Mouse (Mus musculus): ENCODE measurements around the gene Parp6. TPM values are rescaled to one million over a fixed set of nuclear protein-coding genes. Genes with fewer than 3 reads are reported as not detected.

Gene Parp6
- total and polyA plus RNA-seq, 3 experiments = 4.4 to 5.7 (median 4.6) TPM

GRCm38 (mm10) chr9:59577844-59578504 lies 39.1 kb upstream of the Parp6 start, which contains the start of gene Celf6:
Celf6 (plus strand) TSS chr9:59577917.
- H3K27me3 ChIP-seq (replicated peaks) = peaks cover 68% of the 10 kb centered on the region
- in situ Hi-C loops (cut with MboI; ENCODE audit: low pct_ligation_motif_present, low pct_unique_long_range_greater_than_20kb, low sequenced_read_pairs) (no loop called here), dilution Hi-C loops (cut with MboI; ENCODE audit: extremely low pct_ligation_motif_present, extremely low pct_unique_long_range_greater_than_20kb, low sequenced_read_pairs) (no loop called here)
- no peaks in the 10 kb centered on the region for H3K9me3 ChIP-seq (replicated peaks; ENCODE audit: low read length)
- peak within 1 kb of the TSS in 2 of 3 experiments; percentile 34 to 63 for H3K4me3 ChIP-seq (replicated peaks in 1 of 3; ENCODE audit: low read depth in 2 of 3, low read length in 2 of 3, poor library complexity in 1 of 3)
- H3K4me2 ChIP-seq (ENCODE audit: insufficient read depth, low read depth, poor library complexity, severe bottlenecking) = peak within 1 kb of the TSS; percentile 83
- no peaks in the 10 kb centered on the region for H3K79me2 ChIP-seq (replicated peaks; ENCODE audit: control insufficient read depth, extremely low read depth, insufficient read depth, poor library complexity, severe bottlenecking)
- no peak for TF ChIP-seq JUND (conservative IDR thresholded peaks at IDR 0.05; ENCODE audit: low read depth, low read length)
- peak; percentile 36; the same call in 1 of the 2 replicates for TF ChIP-seq MAX (IDR thresholded peaks at IDR 0.05; ENCODE audit: low read length)
- no peak for TF ChIP-seq ZNF384 (IDR thresholded peaks at IDR 0.05; ENCODE audit: low read depth, low read length)
- TF ChIP-seq SIN3A (IDR thresholded peaks at IDR 0.05; ENCODE audit: low read length) = peak; percentile 73; the same call in 1 of the 2 replicates
- TF ChIP-seq HCFC1 (IDR thresholded peaks at IDR 0.05; ENCODE audit: low read depth, low read length) = no peak
- TF ChIP-seq MEF2A (IDR thresholded peaks at IDR 0.05; ENCODE audit: borderline replicate concordance, low read depth, low read length) = no peak
- TF ChIP-seq MXI1 (IDR thresholded peaks at IDR 0.05; ENCODE audit: low read depth, low read length) = peak; percentile 95
- no peak within 1 kb of the TSS for H3K27ac ChIP-seq (ENCODE audit: insufficient read depth, low read depth)
- H3K4me1 ChIP-seq (ENCODE audit: control insufficient read depth in 1 of 2, insufficient read depth in 2 of 2) = peaks cover 5 to 10% of the 10 kb centered on the region in 2 experiments
- DNase-seq (ENCODE audit: extremely low read depth) = peak; percentile 88
- H3K36me3 ChIP-seq (replicated peaks in 1 of 2; ENCODE audit: control insufficient read depth in 1 of 2, insufficient read depth in 1 of 2, low read length in 1 of 2) = no peaks in the 10 kb centered on the region
- H3K9ac ChIP-seq (ENCODE audit: insufficient read depth, low read depth) = peak within 1 kb of the TSS; percentile 1; the same call in 1 of the 2 replicates

GRCm38 (mm10) chr9:59578505-59578867 lies 38.6 kb upstream of the Parp6 start:
- dilution Hi-C loops (cut with MboI; ENCODE audit: extremely low pct_ligation_motif_present, extremely low pct_unique_long_range_greater_than_20kb, low sequenced_read_pairs) = no loop called here
- H3K27me3 ChIP-seq (replicated peaks) = peaks cover 71% of the 10 kb centered on the region

More at GRCm38 (mm10) chr9:59578505-59578867, 38.6 kb upstream of the Parp6 start:
- Histone ChIP-seq H3K4me1 (ENCODE audit: control insufficient read depth in 1 of 2, insufficient read depth in 2 of 2) (peaks cover 5 to 10% of the 10 kb centered on the region in 2 experiments), H3K79me2 (replicated peaks; ENCODE audit: control insufficient read depth, extremely low read depth, insufficient read depth, poor library complexity, severe bottlenecking) (no peaks in the 10 kb centered on the region), H3K4me3 (replicated peaks in 1 of 3; ENCODE audit: low read depth in 2 of 3, low read length in 2 of 3, poor library complexity in 1 of 3) (peak overlapping the region in 2 of 3 experiments; percentile 34 to 63), H3K9ac (ENCODE audit: insufficient read depth, low read depth) (no peak overlapping the region), H3K36me3 (replicated peaks in 1 of 2; ENCODE audit: control insufficient read depth in 1 of 2, insufficient read depth in 1 of 2, low read length in 1 of 2) (no peaks in the 10 kb centered on the region), H3K27ac (ENCODE audit: insufficient read depth, low read depth) (no peak overlapping the region), H3K4me2 (ENCODE audit: insufficient read depth, low read depth, poor library complexity, severe bottlenecking) (peak overlapping the region; percentile 83), H3K9me3 (replicated peaks; ENCODE audit: low read length) (no peaks in the 10 kb centered on the region)
- in situ Hi-C loops (cut with MboI; ENCODE audit: low pct_ligation_motif_present, low pct_unique_long_range_greater_than_20kb, low sequenced_read_pairs) = no loop called here
- DNase-seq (ENCODE audit: extremely low read depth) = no peak
- no peak for TF ChIP-seq POLR2AphosphoS2 (IDR thresholded peaks at IDR 0.05; ENCODE audit: low read depth, low read length)
- TF ChIP-seq TCF12 (IDR thresholded peaks at IDR 0.05; ENCODE audit: low read depth, low read length) = no peak
- no peak for TF ChIP-seq SIN3A (IDR thresholded peaks at IDR 0.05; ENCODE audit: low read length)
- TF ChIP-seq CTCF (conservative IDR thresholded peaks at IDR 0.05 in 1 of 2, IDR thresholded peaks at IDR 0.05 in 1 of 2; ENCODE audit: low read depth in 2 of 2, low read length in 2 of 2) = no peak
- TF ChIP-seq MAFK (IDR thresholded peaks at IDR 0.05; ENCODE audit: insufficient replicate concordance, low read length) = no peak
- no peak for TF ChIP-seq EP300 (IDR thresholded peaks at IDR 0.05; ENCODE audit: low read length)
- TF ChIP-seq JUND (conservative IDR thresholded peaks at IDR 0.05; ENCODE audit: low read depth, low read length) = no peak
- no peak for TF ChIP-seq USF2 (conservative IDR thresholded peaks at IDR 0.05; ENCODE audit: low read depth, low read length)
- no peak for TF ChIP-seq NELFE (IDR thresholded peaks at IDR 0.05; ENCODE audit: low read depth, low read length)
- TF ChIP-seq ZMIZ1 (IDR thresholded peaks at IDR 0.05; ENCODE audit: low read depth, low read length) = no peak
- no peak for TF ChIP-seq POLR2A (IDR thresholded peaks at IDR 0.05; ENCODE audit: low read depth, low read length)
- no peak for TF ChIP-seq TBP (conservative IDR thresholded peaks at IDR 0.05; ENCODE audit: low read depth, low read length)
- no peak for TF ChIP-seq BHLHE40 (IDR thresholded peaks at IDR 0.05; ENCODE audit: low read depth, low read length)
- no peak for TF ChIP-seq JUN (IDR thresholded peaks at IDR 0.05; ENCODE audit: insufficient read depth, low read depth, low read length)

Measured in CH12.LX (cell line).